Mouse (Mus musculus) lung, postnatal 36 days (tissue): ENCODE results near the gene Tmem217.
"Not testable (repeated sequence)": the region's sequence is repeated elsewhere in the genome, so short reads cannot be mapped to it uniquely, and the experiment has no call there.

ENCODE experiments used
- DNase-seq: peaks from one replicate; pipeline ENCODE4 v3.0.0; 2022; ENCODE audit warnings: mixed read lengths

Gene Tmem217

GRCm38 (mm10) chr17:29502005-29502668 lies 50.0 kb downstream of the Tmem217 start:
- DNase-seq = no peak

- no peak for DNase-seq
Observed at GRCm38 (mm10) chr17:29500802-29501469, 51.2 kb downstream of the Tmem217 start.

- no peak for DNase-seq
Observed at GRCm38 (mm10) chr17:29500243-29500740, 51.9 kb downstream of the Tmem217 start.

- no peak for DNase-seq
Observed at GRCm38 (mm10) chr17:29499511-29499910, 52.7 kb downstream of the Tmem217 start.

- not testable (repeated sequence) for DNase-seq
Observed at GRCm38 (mm10) chr17:29498952-29499351, 53.2 kb downstream of the Tmem217 start.

GRCm38 (mm10) chr17:29498028-29498427 lies 54.2 kb downstream of the Tmem217 start:
- peak; percentile 64 for DNase-seq

- not testable (repeated sequence) for DNase-seq
Observed at GRCm38 (mm10) chr17:29497481-29497880, 54.7 kb downstream of the Tmem217 start.

- no peak for DNase-seq
Observed at GRCm38 (mm10) chr17:29497071-29497354, 55.2 kb downstream of the Tmem217 start.

GRCm38 (mm10) chr17:29496211-29497070 lies 55.7 kb downstream of the Tmem217 start:
- DNase-seq = no peak

GRCm38 (mm10) chr17:29494732-29495076 lies 57.5 kb downstream of the Tmem217 start:
- no peak for DNase-seq

- no peak for DNase-seq
Observed at GRCm38 (mm10) chr17:29494062-29494731, 58.0 kb downstream of the Tmem217 start.

GRCm38 (mm10) chr17:29493461-29493980 lies 58.7 kb downstream of the Tmem217 start:
- DNase-seq = no peak

- peak; percentile 84 for DNase-seq
Observed at GRCm38 (mm10) chr17:29492269-29493191, 59.7 kb downstream of the Tmem217 start.

- peak; percentile 80 for DNase-seq
Observed at GRCm38 (mm10) chr17:29491591-29492268, 60.5 kb downstream of the Tmem217 start.

GRCm38 (mm10) chr17:29490713-29491581 lies 61.2 kb downstream of the Tmem217 start, which contains the start of gene Pim1:
Gene Pim1, plus strand, starts transcription at chr17:29490753.
- DNase-seq = no peak

- DNase-seq = peak; percentile 99
Observed at GRCm38 (mm10) chr17:29489971-29490712, 62.0 kb downstream of the Tmem217 start.

- DNase-seq = peak; percentile 58
Observed at GRCm38 (mm10) chr17:29488978-29489970, 62.9 kb downstream of the Tmem217 start.
